Mouse (Mus musculus): ENCODE measurements around the gene Nell2.

DNA sequence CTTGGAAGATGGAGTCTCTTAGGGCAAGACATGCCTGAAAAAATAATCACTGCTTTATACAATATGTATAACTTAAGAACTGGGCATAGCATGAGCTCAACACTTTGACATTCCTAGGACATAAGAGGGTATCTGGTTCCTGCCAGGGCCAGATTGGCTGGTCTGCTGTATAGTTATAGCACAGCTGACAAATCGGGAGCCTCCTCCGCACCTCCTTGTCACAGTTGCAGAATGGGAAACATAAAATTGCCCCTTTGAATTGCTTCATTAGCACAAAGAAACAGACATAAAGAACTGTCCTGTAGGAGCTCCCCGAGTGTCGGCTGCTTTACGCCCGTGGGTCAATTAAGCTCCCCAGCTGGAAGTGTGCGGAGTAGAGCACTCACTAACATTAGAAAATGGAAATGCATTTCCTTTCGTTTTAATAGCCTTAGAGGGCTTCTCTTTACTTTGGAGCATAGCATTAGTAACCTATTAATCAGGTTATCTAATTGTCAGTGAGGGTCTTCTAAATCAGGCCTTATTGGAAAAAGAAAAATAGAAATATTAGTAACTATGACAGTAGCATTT, 473.2 kb downstream of the Nell2 start:
- TF ChIP-seq CTCF (IDR thresholded peaks at IDR 0.05; ENCODE audit: extremely low read depth, insufficient read depth, insufficient read length, insufficient replicate concordance) (no peak), POLR2A (IDR thresholded peaks at IDR 0.05; ENCODE audit: low read depth, low read length) (no peak)
